Mouse (Mus musculus): ENCODE measurements around the gene Galntl6. TPM values are rescaled to one million over a fixed set of nuclear protein-coding genes. Genes with fewer than 3 reads are reported as not detected.
A peak's percentile ranks its signal among the peaks of the same experiment; 100 is the strongest.

The Galntl6 gene
- polyA plus RNA-seq, 1 experiment from 2014 or later = 16.9 TPM

DNA sequence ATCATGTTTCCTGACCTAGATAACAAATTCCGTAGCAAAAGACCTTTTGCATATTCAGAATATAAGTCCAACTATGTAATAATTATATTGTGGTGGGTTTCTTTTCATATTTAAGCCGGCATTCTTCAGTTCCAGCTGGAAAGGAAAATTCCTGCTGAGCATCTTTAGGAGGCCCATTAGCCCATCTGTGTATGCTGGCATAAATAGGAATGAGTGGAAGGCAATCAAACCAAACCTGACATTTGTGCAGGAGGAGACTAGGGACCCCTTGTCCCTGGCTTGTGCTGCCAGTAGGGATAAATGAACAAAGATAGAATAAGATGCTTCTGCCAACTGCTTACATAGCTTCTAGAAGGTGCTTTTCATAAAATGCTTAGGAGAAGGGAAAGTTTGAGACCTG is 243.4 kb downstream of the Galntl6 start:
- ATAC-seq (ENCODE audit: low FRiP score) (no peak), DNase-seq (ENCODE audit: low spot score) (no peak)
- no peaks in the 10 kb centered on the region for H3K9me3 ChIP-seq (ENCODE audit: control insufficient read depth, low read length)
- H3K36me3 ChIP-seq (replicated peaks; ENCODE audit: control insufficient read depth, insufficient read depth) = no peaks in the 10 kb centered on the region
- no peak overlapping the region for H3K4me2 ChIP-seq (replicated peaks)
- H3K27ac ChIP-seq = no peak overlapping the region
- no peak overlapping the region for H3K4me3 ChIP-seq (replicated peaks; ENCODE audit: low read length)
- no peaks in the 10 kb centered on the region for H3K27me3 ChIP-seq (ENCODE audit: control insufficient read depth, insufficient read depth, low read length)
- WGBS = 69% methylated on average over 2 of the region's 2 CpGs
- no peak overlapping the region for H3K9ac ChIP-seq
- H3K4me1 ChIP-seq (replicated peaks; ENCODE audit: control insufficient read depth, insufficient read depth, low read length) = no peaks in the 10 kb centered on the region

DNA sequence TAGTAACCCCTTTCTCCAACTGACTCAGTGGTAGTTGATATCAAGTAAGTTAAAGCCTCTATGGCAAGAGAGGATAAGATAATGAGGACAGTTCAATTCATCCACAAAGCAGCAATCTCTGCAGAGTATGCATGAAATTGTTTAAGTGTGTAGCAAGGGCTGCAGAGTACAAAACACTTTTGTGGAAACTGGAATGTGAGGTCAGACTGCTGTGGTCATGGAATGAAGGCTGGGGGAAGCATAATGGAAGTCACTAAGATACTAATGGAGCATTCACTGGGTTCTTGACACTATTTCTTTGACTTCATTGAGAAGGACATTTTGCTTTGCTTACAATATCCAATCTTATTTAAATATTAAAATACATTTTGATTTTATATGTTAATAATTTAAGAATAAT is 252.4 kb downstream of the Galntl6 start:
- Histone ChIP-seq H3K4me3 (replicated peaks; ENCODE audit: low read length) (no peak overlapping the region), H3K27ac (no peak overlapping the region), H3K9me3 (ENCODE audit: control insufficient read depth, low read length) (no peaks in the 10 kb centered on the region), H3K9ac (no peak overlapping the region), H3K4me2 (replicated peaks) (no peak overlapping the region), H3K36me3 (replicated peaks; ENCODE audit: control insufficient read depth, insufficient read depth) (no peaks in the 10 kb centered on the region), H3K27me3 (ENCODE audit: control insufficient read depth, insufficient read depth, low read length) (no peaks in the 10 kb centered on the region), H3K4me1 (replicated peaks; ENCODE audit: control insufficient read depth, insufficient read depth, low read length) (no peaks in the 10 kb centered on the region)
- DNase-seq (ENCODE audit: low spot score) = no peak
- no peak for ATAC-seq (ENCODE audit: low FRiP score)

DNA sequence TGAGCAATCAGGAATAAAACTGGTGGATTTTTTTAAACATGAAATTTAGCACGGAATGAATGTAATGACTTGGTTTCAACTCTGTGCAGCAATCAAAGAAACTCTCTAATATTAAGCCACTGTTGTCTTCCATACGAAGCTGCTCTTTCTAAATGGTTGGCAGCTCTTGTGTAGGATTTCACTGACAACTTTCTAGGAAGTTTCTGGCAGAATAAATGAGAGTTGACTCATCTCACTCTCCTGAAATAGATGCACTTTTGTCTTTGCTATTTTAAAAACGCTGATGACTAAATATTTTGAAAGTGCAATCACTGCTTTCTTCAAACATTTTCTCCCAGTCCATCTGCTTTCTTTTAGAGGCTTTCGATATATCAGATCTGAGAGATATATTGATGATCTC is 256.8 kb downstream of the Galntl6 start:
- no peak for ATAC-seq (ENCODE audit: low FRiP score)

DNA sequence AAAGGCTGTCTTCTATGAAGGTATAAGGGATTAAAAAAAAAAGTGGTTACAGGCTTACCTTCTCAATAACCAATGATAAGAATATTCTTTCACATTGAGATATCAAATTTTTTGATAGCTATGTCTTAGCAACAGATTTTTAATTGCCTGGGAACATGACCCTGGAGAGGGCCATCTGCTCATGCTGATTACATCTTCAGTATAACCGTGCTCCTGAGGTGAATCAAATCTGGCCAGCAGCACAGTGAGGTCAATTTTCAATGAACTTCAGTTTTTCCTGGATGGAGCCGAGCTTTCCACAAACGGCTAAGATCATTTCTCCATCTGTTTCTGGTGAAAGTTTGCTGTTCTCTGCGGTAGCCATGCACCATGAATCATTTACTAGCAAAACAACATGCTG is 306.0 kb downstream of the Galntl6 start:
- Histone ChIP-seq H3K27ac (no peak overlapping the region), H3K4me3 (replicated peaks; ENCODE audit: low read length) (no peak overlapping the region), H3K27me3 (ENCODE audit: control insufficient read depth, insufficient read depth, low read length) (no peaks in the 10 kb centered on the region), H3K9ac (no peak overlapping the region), H3K4me2 (replicated peaks) (no peak overlapping the region), H3K4me1 (replicated peaks; ENCODE audit: control insufficient read depth, insufficient read depth, low read length) (no peaks in the 10 kb centered on the region), H3K36me3 (replicated peaks; ENCODE audit: control insufficient read depth, insufficient read depth) (no peaks in the 10 kb centered on the region), H3K9me3 (ENCODE audit: control insufficient read depth, low read length) (no peaks in the 10 kb centered on the region)
- ATAC-seq (ENCODE audit: low FRiP score) (no peak), DNase-seq (ENCODE audit: low spot score) (no peak)
- 55% methylated on average over 4 of the region's 4 CpGs for WGBS

More for the DNA sequence above, 256.8 kb downstream of the Galntl6 start:
- Histone ChIP-seq H3K9ac (no peak overlapping the region), H3K27ac (no peak overlapping the region), H3K4me3 (replicated peaks; ENCODE audit: low read length) (no peak overlapping the region), H3K9me3 (ENCODE audit: control insufficient read depth, low read length) (no peaks in the 10 kb centered on the region), H3K36me3 (replicated peaks; ENCODE audit: control insufficient read depth, insufficient read depth) (no peaks in the 10 kb centered on the region), H3K4me2 (replicated peaks) (no peak overlapping the region), H3K4me1 (replicated peaks; ENCODE audit: control insufficient read depth, insufficient read depth, low read length) (no peaks in the 10 kb centered on the region), H3K27me3 (ENCODE audit: control insufficient read depth, insufficient read depth, low read length) (no peaks in the 10 kb centered on the region)
- 85% methylated on average over 4 of the region's 4 CpGs for whole genome bisulfite sequencing
- DNase-seq (ENCODE audit: low spot score) = no peak

DNA sequence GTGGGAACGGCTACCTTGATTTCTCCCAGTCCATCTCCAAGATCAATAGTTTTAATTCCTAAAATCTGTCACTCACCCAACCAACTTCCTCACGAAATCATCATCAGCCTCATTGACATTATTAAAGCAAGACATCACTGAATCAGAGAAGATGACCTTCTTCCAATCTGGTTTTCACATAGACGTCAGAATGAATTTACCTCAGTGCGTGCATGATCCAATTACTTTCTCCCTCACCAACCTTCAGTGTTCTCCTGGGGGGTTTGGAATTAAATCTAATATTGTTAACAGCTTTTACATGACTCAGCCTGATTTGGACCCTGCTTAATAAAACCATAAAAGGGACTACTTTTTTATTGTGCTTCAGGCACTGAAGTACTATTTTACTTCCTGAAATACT is 307.7 kb downstream of the Galntl6 start:
- ATAC-seq (ENCODE audit: low FRiP score) = no peak
- 63% methylated on average over 4 of the region's 4 CpGs for WGBS
- no peak for DNase-seq (ENCODE audit: low spot score)
- H3K27me3 ChIP-seq (ENCODE audit: control insufficient read depth, insufficient read depth, low read length) = no peaks in the 10 kb centered on the region
- H3K9ac ChIP-seq = no peak overlapping the region
- no peaks in the 10 kb centered on the region for H3K36me3 ChIP-seq (replicated peaks; ENCODE audit: control insufficient read depth, insufficient read depth)
- no peaks in the 10 kb centered on the region for H3K9me3 ChIP-seq (ENCODE audit: control insufficient read depth, low read length)
- H3K4me2 ChIP-seq (replicated peaks) = no peak overlapping the region
- H3K27ac ChIP-seq = no peak overlapping the region
- H3K4me1 ChIP-seq (replicated peaks; ENCODE audit: control insufficient read depth, insufficient read depth, low read length) = no peaks in the 10 kb centered on the region
- H3K4me3 ChIP-seq (replicated peaks; ENCODE audit: low read length) = no peak overlapping the region

DNA sequence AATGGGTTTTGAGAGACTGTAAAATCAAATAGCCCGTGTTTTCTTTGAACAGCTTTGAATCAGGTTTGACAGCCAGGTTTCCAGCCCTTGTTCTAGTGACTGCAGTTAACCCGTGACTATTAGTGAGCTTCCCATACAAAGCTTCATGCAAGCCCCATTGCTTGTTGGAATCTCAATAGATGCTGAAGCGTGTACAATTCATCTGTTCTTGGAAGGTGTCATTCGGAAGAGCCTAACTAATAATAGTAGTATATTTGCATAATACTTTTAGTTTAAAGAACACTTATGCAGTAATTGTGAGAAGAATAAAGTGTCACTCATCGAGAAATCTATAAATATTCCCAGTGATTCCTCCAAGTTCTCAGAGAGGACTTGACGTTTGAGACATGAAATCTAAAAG is 314.6 kb downstream of the Galntl6 start:
- no peak overlapping the region for H3K27ac ChIP-seq

DNA sequence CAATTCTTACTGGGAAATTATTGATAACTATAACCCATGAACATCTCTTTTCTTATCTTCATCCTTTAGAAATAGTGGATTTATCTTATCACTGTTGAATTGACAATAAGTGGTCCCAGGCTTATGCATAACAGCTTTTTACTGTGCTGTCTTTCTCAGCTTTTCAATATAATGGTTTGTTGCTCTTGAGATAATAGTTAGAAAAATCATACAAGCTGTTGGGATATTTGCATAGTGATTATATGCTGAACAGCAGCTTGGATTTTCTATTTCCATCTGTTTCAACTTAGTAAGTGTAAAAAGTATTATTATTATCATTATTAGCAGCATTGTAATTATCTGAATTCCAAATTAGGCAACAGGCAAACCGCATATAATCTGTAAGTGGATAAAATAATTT is 337.1 kb downstream of the Galntl6 start:
- H3K36me3 ChIP-seq (replicated peaks; ENCODE audit: control insufficient read depth, insufficient read depth) = no peaks in the 10 kb centered on the region
- H3K4me2 ChIP-seq (replicated peaks) = no peak overlapping the region
- ATAC-seq (ENCODE audit: low FRiP score) (no peak), DNase-seq (ENCODE audit: low spot score) (no peak)
- H3K4me3 ChIP-seq (replicated peaks; ENCODE audit: low read length) = no peak overlapping the region
- WGBS = 73% methylated on average over 1 of the region's 1 CpGs
- H3K27ac ChIP-seq = no peak overlapping the region
- no peaks in the 10 kb centered on the region for H3K9me3 ChIP-seq (ENCODE audit: control insufficient read depth, low read length)
- H3K27me3 ChIP-seq (ENCODE audit: control insufficient read depth, insufficient read depth, low read length) = no peaks in the 10 kb centered on the region
- no peaks in the 10 kb centered on the region for H3K4me1 ChIP-seq (replicated peaks; ENCODE audit: control insufficient read depth, insufficient read depth, low read length)
- H3K9ac ChIP-seq = no peak overlapping the region

More for the DNA sequence above, 314.6 kb downstream of the Galntl6 start:
- H3K36me3 ChIP-seq (replicated peaks; ENCODE audit: control insufficient read depth, insufficient read depth) = no peaks in the 10 kb centered on the region
- no peaks in the 10 kb centered on the region for H3K27me3 ChIP-seq (ENCODE audit: control insufficient read depth, insufficient read depth, low read length)
- H3K9me3 ChIP-seq (ENCODE audit: control insufficient read depth, low read length) = no peaks in the 10 kb centered on the region
- H3K4me1 ChIP-seq (replicated peaks; ENCODE audit: control insufficient read depth, insufficient read depth, low read length) = no peaks in the 10 kb centered on the region
- ATAC-seq (ENCODE audit: low FRiP score) (no peak), DNase-seq (ENCODE audit: low spot score) (no peak)
- WGBS = 77% methylated on average over 6 of the region's 6 CpGs
- no peak overlapping the region for H3K4me2 ChIP-seq (replicated peaks)
- H3K9ac ChIP-seq = no peak overlapping the region
- H3K4me3 ChIP-seq (replicated peaks; ENCODE audit: low read length) = no peak overlapping the region

DNA sequence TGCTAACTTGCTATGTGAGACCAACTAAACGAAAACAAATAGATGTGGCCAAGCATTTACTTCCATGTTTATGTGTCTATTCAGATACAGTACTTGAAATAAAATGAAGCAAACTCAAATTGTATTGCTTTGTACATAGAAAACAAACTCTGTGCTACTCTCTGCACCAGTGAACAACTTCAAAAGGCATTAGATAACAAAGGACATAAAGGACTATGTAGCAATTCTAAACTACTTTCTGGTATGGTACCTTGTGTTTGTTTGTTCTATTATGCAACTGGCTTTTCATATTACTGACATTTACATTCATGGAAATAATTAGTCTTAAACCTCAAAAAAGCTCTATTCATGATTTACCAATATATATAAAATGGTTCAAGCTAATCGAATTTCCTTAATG is 344.4 kb downstream of the Galntl6 start:
- Histone ChIP-seq H3K27ac (no peak overlapping the region), H3K27me3 (ENCODE audit: control insufficient read depth, insufficient read depth, low read length) (no peaks in the 10 kb centered on the region), H3K4me3 (replicated peaks; ENCODE audit: low read length) (no peak overlapping the region), H3K9ac (no peak overlapping the region), H3K4me1 (replicated peaks; ENCODE audit: control insufficient read depth, insufficient read depth, low read length) (no peaks in the 10 kb centered on the region), H3K4me2 (replicated peaks) (no peak overlapping the region), H3K36me3 (replicated peaks; ENCODE audit: control insufficient read depth, insufficient read depth) (no peaks in the 10 kb centered on the region), H3K9me3 (ENCODE audit: control insufficient read depth, low read length) (no peaks in the 10 kb centered on the region)
- WGBS = 65% methylated on average over 2 of the region's 2 CpGs
- DNase-seq (ENCODE audit: low spot score) (no peak), ATAC-seq (ENCODE audit: low FRiP score) (no peak)

DNA sequence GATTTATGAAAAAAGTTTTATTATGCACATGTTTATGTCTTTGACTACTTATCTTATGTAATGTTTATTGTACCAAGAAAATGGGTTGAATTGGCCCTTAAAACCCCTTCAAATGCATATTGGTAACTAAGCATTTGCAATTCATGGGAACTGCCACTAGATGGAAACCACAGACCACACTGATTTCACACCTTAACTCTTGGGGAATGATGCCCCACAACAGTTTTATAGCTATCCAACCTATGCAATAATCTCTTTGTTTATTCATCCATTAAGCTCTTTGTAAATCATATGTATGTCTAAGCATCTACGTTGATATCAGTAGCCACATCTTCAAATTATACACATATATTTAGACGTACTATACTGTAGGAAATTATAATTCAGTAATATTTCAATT is 346.3 kb downstream of the Galntl6 start:
- 62% methylated on average over 2 of the region's 2 CpGs for WGBS
- H3K27ac ChIP-seq = no peak overlapping the region
- no peak overlapping the region for H3K9ac ChIP-seq
- H3K27me3 ChIP-seq (ENCODE audit: control insufficient read depth, insufficient read depth, low read length) = no peaks in the 10 kb centered on the region
- no peaks in the 10 kb centered on the region for H3K9me3 ChIP-seq (ENCODE audit: control insufficient read depth, low read length)
- no peak overlapping the region for H3K4me3 ChIP-seq (replicated peaks; ENCODE audit: low read length)
- DNase-seq (ENCODE audit: low spot score) = peak; percentile 81
- no peak for ATAC-seq (ENCODE audit: low FRiP score)
- no peaks in the 10 kb centered on the region for H3K36me3 ChIP-seq (replicated peaks; ENCODE audit: control insufficient read depth, insufficient read depth)
- no peaks in the 10 kb centered on the region for H3K4me1 ChIP-seq (replicated peaks; ENCODE audit: control insufficient read depth, insufficient read depth, low read length)
- no peak overlapping the region for H3K4me2 ChIP-seq (replicated peaks)

DNA sequence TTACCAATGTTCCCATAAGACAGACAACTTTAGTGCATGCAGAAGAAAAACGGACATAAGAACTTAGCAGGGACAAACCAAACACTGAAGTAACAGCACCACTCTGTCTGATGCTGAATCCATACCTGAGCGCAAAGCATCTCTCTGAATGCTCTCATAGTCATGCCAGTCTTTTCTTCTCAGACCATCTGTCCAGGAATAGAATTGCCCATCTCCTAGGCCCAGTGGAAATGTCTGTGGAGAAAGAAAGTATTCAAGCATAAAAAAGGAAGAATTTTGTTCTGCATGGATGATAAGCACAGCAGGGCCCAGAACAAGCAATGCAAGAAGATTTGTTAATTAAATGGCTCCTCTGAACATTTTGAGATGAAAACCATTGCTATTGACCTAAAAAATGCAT is 376.7 kb downstream of the Galntl6 start:
- Histone ChIP-seq H3K9me3 (ENCODE audit: control insufficient read depth, low read length) (no peaks in the 10 kb centered on the region), H3K27me3 (ENCODE audit: control insufficient read depth, insufficient read depth, low read length) (no peaks in the 10 kb centered on the region), H3K4me1 (replicated peaks; ENCODE audit: control insufficient read depth, insufficient read depth, low read length) (no peaks in the 10 kb centered on the region), H3K4me2 (replicated peaks) (no peak overlapping the region), H3K36me3 (replicated peaks; ENCODE audit: control insufficient read depth, insufficient read depth) (no peaks in the 10 kb centered on the region), H3K9ac (no peak overlapping the region), H3K4me3 (replicated peaks; ENCODE audit: low read length) (no peak overlapping the region), H3K27ac (no peak overlapping the region)
- WGBS = 87% methylated on average over 2 of the region's 2 CpGs
- DNase-seq (ENCODE audit: low spot score) = no peak
- no peak for ATAC-seq (ENCODE audit: low FRiP score)

All from hindbrain, embryonic 14.5 days (tissue).